Mouse (Mus musculus) right cerebral cortex, postnatal 25 days (tissue): ENCODE measurements around the gene Rps15a.

Experiments
- DNase-seq: peaks from one replicate; pipeline ENCODE4 v3.0.0; 2022

The Rps15a gene

DNA sequence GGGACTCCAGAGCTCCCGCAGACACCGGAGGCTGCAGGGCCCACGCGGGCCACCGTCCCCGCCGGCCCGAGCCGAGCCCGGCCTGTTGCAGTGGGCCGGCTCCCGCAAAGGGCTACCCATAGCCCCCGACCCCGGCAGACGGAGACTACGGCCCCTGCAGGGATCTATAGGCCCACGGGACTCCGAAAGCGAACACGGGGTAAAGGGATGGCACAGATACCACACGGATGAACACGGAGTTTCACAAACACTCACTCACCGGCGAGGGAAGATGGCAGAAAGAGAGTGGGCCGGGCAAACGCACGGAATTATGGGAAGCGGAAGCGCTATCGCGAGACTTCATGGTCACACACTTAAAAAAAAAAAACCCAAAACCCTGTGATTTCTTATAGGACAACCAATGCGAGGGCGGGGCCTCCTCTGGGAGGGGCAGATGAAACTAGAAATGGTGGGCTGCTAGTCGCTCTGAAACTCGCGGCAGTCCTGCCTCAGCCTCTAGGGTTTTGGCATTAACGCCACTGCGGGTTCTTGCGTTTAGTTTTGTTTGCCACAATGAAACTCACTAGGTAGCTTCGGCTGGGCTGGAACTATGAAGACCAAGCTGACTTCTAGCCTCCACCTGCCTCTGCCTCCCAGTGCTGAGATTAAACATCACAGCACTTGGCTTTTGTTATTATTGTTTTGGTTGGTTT, at the start of gene Rps15a:
Gene Rps15a, minus strand, starts transcription at position 312 of the 692 bp plus-strand sequence.
- peak; percentile 94 for DNase-seq

DNA sequence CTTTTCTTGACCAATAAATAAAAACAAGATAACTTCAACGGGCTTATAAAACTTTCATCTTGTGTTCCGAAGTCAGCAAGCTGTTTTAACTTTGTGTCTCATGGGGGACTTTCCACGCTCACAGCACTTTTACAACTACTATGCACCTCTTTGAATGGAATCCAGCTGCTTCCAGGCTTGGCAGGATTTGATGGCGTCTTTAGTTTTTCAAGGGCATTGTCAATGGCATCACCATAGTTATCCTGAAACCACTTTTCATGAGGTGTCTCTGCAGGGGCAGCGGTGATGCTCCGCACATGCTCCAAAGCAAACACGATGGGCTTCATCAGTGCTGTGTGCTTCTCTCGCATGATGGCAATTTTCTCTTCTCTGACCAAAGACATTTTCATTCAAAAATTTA, 47.0 kb upstream of the Rps15a start:
- no peak for DNase-seq

DNA sequence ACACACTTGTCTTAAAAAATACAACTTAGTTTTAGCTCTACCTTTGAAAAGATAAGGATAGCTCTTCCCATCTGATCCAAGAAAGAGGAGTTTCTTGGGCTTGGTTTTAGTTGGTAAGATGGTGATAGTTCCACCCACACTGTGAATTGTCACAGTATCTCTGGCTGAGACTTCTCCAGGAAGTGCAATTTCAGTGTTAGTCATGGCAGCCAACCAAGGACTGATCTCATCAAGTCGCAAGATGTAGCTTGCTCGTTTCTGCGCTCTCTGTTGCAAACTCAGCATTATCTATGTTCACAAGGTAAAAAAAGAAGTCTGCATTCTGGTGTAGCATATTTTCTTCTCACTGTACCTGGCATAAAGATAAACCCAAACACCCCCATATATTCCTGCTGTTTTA, 44.1 kb upstream of the Rps15a start:
- peak; percentile 48 for DNase-seq

DNA sequence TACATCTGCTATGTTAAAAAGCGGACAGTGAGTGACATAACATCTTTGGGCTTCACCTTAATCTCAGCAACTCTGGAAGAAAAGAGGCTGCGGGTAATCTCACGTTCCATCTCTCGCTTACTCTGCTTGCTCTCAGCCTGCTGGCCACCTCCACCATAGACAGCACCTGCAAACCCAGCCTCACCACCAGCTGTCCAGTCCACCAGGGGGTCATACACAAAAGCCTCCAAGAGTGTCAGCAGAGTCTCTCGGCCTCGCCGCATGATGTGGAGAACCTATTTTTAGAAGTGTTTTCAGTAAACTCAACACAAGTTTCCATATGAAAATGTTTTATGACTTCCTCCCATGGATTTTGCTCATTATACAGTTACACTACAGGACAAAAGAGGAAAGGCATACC, 40.5 kb upstream of the Rps15a start:
- no peak for DNase-seq

DNA sequence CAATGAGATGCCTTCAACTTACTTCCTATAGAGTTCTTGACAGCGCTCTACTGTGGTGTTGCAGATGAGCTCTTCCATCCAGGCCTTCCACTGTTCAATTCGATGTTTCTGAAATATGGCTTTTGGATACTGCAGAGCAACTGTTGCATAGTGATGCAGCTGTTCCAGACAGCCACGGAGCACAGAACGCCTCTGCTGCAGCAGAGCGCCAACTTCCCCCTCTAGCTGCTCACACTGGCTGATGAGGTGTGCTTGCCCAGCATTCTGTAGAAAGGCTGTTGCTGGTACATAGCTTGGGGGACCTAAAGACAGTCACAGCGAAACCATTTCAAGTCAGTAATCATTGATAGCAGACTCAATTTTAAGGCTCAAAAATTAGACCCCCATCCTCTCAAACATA, 38.2 kb upstream of the Rps15a start:
- DNase-seq = peak; percentile 21

DNA sequence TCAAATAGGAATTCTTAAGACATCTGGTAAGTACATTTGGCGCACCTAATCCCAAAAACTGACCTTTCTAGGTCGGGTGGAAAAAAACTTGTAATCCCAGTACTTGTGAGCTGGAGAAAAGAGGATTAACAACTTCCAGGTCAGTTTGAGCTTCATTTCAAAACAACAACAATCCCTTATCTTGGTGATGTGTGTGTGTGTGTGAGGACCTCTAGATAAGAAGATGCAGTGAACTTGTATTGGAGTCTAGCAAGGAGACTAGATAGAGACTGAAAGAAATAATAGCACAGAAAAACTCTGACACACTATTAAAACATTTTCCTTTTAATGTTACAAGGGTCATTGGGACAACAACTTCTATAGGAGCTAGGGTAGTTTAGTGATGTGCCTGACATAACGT, 27.6 kb upstream of the Rps15a start:
- no peak for DNase-seq

DNA sequence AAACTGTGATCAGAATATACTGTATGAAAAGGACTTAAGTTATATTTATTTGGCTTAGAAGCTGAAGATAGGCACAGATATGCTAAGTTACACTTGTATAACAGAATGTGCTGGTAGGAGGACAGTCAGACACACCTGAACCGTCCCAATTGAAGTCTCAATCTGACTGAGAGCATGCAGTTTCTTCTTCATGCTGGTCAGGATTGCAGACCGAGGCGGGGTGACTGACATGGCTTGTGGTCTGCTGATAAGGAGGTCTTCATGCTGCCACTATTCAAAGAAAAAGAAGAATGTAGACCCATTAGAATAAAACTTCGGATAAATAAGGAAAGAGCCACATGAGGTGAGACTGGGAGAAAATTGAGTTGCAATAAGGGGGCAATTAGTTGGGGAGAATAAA, 27.1 kb upstream of the Rps15a start:
- DNase-seq = no peak

DNA sequence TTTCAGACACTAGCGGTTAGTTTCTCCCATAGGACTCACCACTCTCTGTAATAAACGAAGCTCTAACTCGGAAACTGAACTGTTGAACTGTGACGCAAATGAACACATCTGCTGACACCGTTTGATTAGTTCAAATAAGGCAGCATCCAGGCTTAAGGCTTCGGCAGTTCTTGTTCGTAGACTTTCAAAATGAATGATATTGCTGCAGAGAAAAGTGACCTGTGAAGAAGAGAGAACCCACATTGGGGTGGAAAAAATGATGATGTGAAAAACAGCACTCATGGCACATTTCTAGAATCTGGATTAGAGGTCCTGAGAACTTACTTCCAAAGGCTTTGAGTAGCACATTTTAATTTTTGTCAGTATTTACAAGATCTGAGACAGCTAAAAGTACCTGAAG, 25.3 kb upstream of the Rps15a start:
- no peak for DNase-seq

DNA sequence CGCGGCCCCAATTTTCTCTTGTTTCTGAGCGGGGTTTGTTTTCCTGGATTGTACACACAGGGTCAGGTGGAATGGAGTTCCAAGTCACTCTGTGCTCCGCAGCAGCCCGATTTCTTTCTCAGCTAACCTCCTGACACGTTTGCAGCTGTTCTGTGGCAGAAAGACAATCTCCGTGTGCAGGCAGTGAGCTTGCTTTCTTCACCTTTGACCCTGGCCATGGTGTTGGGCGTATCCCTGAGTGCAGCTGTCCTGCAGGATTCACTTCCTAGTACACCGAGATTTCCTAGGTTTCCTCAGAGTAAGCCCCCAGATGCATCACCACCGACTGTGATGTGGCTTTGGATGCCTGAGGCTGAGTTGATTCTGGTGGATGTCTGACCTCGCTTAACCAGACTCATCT, 19.1 kb upstream of the Rps15a start:
- no peak for DNase-seq

DNA sequence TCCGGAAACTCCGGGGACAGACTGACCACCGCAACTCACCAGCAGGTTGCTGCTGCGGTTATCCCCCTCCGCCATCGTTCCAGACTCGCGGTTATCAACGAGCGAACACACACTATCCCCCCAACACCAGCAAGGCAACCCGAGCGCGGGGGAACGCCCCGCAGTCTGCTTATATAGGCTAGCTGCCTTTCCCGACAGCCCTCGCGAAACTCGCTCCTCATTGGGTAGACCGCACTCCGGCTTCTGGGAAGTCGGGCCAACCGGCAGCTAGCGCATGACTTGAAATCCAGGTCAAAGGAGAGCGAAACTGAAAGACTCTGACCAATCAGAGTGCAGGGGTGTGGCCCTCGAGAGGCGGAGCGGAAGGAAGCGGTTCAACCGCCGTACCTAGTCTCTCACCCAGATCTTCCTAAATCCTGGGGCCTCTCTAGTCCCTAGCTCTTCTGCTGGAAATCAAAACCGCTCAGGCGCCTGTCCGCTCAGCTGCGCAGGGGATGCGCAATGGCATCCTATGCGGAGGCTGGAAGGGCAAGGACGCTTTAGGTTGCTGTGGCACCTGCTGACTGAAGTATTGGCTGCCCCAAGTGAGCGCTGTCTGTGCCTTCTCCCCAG, 13.5 kb upstream of the Rps15a start, which contains the start of gene Arl6ip1:
Gene Arl6ip1, minus strand, starts transcription at position 233 of the 612 bp plus-strand sequence.
- DNase-seq = peak; percentile 95

DNA sequence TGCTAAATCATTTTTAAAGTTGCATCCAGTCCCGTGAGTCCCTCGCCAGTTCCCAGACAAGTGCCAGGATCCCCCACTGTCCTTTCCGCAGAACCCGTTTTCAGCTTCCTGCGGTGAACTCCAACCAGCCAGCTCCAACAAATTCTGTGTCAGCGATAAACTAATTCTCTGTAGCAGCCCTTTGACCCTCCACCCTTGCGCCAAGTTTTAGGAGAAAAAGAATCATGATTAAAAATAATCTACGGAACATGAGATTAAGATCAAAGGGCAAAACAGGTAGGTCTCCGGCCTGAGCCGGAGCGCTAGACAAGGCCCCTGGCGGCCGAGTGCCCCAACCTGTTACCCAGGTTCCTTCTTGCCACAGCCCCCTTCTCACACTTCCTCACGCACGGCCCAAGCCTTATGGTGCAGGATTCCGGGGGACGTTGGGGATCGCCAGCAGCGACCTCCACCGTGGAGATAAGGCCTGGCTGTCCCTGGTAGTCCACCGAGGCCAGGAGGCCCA, 13.0 kb upstream of the Rps15a start:
- DNase-seq = peak; percentile 28

DNA sequence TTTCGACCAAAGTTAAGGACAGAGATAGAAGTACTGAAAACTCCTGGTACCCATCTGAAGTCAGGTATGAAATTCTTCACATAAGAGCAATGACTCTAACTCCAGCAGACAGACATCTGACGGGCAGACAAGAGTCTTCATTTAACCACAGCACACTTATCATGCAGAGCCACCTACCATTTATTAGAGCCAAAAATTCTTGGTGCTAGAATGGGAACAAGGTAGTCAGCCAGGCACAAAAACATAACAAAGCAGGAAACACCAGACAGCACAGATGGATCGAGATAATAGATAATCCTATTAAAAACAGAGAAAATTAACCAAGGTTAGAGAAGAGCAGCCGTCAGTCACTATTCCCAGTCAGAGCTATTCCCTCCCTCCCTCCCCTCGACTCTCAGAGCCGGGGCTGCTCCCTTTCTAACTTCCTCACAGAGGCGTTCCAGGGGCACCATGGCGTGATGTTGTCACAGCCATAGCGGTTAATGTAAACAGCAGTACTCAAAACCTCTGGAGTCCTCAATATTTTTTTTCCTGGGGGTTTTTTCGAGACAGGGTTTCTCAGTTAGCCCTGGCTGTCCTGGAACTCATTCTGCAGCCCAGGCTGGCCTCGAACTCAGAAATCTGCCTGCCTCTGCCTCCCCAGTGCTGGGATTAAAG, 10.4 kb upstream of the Rps15a start:
- no peak for DNase-seq

DNA sequence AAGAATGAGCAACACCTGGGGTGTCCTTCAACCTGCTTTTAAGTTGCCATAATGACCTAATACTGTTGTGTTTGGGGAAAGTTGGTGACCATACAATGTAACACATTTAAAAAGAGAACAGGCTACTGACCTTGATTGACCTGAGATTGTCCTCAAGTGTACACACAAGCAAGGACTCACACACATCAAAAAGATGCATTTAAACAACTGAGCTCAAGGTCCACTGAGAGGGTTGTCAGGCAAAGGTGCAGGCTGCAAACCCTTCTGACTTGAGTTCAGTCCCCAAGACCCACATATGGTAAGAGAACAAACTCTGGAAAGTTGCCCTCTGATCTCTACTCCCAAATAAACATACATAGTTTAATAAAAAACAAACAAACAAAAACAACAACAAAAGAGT, 9.7 kb upstream of the Rps15a start:
- DNase-seq = no peak

DNA sequence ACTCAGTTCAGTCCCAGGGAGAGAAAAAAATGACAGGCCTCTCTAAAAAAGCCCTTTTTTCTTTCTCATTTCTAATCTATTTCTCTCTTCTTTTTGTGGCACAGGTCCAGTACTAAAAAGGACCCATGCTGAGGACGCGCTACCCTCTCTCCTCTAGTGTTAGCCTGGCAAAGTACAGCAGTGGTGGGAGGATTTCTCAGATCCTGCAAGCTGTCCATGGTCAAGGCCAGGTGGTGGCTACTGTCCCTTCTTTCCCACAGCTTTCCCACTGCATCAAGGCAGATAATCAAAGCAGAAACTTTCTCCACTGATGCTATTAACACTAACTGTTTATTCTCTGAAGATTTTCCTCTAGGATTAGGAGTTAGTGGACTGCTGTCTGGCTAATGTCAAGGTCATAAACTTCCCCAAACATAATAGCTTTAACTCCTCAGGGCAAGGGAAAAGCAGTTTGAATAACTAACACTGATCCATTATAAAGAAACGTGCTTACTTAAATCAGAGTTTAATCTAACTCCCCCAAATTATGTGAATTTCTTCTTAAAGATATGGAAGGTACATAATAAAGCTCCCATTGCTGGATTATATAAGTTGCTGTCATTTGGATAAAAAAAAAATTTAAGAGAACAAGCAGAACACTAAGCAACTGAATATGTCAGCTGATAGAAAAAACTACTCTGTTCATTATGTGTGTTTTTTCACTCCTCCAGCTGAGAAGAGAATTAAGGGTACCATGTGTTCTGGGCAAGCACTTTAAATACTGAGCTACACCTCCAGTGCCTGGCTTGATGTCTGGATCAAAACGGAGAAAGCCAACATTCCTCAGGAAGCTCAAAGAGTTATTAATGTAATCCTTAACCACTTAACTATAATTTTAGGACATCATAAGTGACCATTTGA, 7.8 kb upstream of the Rps15a start:
- no peak for DNase-seq

DNA sequence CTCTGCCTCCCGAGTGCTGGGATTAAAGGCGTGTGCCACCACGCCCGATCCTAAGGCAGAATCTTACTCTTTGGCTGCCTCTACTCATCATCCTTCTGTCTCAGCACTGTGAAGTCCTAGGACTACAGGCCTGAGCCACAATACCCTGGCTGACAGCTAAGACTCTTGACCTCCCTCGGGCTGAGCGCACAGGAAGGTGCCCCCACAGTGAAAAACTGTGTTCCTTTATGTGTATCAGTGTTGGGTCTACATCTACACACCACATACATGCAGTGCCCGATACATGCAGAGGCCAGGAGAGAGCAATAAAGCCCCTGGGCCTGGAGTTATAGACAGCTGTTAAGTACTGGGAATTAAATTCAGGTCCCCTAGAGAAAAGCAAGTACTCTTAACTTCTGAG, 6.2 kb upstream of the Rps15a start:
- no peak for DNase-seq

DNA sequence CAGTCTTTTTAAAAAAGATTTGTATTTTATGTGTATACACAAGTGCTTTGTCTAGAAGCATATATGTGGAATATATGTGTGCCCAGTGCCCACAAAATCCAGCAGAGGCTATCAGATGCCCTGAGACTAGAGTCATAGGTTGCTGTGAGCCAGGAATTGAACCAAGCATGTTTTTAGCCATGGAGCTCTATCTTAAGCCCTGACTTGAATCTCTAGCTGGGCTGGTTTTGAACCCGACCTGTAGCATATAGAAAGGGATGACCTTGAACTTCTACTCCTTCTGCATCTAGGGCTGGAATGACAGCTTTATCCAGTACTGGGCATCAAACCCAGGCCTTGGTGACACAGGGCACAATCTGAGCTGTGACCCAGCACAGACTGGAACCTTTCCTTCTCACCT, 4.7 kb upstream of the Rps15a start:
- no peak for DNase-seq

DNA sequence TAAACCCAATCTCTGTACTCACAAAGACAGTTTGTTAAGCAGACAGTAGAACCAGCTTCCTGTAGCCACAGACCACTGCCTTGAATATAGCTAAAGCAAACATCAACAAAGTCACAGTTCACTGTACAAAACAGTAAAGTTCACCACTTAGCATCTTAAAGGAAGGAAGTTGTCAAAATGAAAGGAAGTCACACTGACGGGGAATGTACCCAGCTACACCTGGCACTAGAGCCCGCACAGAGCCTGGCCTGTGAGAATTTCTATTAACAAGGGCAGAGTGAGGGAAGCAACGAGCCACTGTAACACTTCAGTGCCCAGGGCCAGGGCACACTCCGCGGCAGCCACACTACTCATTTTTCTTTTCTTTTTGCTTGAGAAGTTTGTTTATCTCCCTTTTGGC, 4.0 kb upstream of the Rps15a start:
- no peak for DNase-seq

DNA sequence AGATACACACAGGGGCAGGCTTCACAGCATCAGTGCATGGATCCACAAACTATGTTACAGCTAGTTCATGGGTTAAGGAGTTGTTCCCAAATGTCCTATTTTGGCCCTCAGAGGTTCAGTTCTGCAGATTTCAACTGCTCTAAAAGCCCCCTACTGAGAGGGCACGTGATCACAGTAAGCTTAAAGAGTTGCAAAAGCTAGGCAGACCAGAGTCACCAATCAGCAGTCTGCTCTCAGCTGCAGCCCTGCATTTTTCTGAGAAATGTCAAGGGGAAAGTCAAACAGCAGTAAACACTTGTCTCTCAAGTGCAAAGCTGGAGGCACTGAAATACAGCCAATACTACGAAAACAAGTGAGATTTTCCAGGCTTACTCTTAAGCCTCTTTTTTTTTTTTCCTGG, 3.2 kb upstream of the Rps15a start:
- no peak for DNase-seq

DNA sequence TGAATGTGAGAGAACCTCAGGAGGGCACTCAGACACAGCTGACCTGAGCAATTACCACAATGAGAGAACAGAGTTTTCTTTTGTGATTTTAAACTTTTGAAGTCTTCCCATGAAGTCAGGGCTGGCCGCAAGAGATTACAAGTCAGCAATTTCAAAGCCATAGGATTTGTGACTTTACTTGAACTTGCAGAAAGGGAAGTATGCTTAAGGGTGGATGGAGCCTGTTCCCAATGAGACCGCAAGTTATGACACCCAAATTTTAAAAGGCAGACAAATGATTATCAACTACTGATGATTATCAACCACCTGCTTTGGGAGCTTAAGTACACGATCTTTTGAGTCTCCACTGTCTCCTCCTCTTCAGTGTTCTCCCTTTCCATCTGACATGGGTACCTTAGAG, 2.4 kb upstream of the Rps15a start:
- no peak for DNase-seq

DNA sequence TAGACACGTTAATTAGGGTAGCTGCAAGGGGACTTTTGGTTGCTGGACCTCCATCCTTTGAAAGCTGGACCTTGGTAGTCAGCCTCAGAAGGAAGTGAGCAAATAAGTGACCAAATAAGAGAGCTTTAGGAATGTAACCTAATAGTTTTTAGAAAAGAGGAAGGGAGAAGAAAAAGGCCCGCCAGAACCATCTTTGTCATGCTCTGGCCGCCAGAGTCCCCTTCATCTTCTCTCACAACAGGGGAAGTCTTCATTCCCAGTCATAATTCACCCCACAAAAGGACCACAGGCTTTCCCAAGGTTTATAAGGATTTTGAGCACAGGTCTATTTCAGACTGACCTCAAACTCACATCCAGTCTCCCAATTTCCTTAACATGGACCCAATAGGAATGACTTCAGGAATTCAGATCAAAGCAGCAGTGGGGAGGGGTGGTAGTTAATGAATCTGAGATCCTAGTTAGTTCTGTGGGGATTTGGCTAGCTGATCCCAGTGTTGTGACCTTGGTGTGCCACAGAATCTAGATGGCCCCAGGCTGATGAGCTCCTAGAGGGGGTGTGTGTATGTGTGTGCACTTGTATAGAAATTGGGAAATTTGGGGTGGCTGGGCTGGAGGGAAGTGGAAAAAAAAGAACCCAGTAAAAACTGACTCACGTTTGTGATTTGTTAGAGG, 1.7 kb upstream of the Rps15a start:
- no peak for DNase-seq

DNA sequence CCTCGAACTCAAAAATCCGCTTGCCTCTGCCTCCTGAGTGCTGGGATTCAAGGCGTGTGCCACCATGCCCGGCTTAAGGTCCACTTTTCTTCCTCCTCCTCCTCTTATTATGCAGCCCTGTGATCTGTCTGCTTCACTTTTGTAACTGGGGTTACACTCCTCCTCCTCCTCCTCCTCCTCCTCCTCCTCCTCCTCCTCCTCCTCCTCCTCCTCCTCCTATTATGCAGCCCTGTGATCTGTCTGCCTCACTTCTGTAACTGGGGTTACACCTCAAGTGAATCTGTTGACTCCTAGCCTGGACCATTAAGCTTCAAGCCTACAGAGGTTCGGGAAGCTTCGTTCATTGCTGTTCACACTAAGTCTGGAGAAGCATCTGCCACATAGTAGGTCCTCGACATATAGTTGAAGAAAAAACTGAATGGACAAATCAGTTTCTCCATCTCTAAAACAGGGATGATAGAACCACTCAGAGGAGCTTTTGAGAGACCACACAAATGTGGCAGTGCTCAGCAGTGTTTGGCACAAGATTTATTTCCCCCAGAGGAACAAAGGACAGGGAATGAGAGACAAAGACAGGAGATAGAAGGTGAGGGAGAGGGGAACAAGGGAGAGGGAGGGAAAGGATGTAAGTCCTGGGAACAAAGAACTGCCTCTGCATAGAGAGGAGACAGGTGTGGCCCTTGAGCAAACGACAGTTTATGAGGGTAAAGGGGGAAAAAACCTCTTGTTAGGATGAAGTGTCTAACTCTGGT, 975 bp upstream of the Rps15a start:
- no peak for DNase-seq

DNA sequence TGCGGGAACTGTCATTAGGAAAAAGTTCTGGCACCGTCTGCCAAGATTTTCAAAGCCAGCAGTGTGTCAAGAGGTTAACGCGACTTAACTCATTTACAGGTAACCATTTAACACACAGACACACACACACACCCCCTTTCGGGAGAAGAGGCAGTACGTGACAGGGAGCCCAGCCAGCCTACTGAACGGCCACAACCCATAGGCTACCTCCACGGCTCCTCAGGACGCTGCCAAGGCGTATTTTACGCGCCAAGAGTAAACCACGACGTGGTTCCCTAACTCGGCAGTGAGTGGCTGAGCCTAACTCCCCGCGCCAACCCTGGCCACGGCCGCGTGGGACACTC, 483 bp downstream of the Rps15a start:
- no peak for DNase-seq
